Mouse (Mus musculus) heart, postnatal 10 days (tissue): ENCODE results near the gene Dennd1a. TPM values are rescaled to one million over a fixed set of nuclear protein-coding genes. Genes with fewer than 3 reads are reported as not detected.

ENCODE experiments used
- DNase-seq, 2 experiments: peaks; one replicate each; pipeline ENCODE4 v3.0.0; 2021
- intact Hi-C: fragments of 180-260 bp; cut with DNase I; formaldehyde crosslinking; loops from one replicate; pipeline ENCODE4 v1.15.1; 2025
- total RNA-seq, 2 experiments: library from RNA; stranded (reverse); gene quantifications; 2 replicates each; pipeline ENCODE4 v1.2.3; 2021

The Dennd1a gene
- total RNA-seq, 2 experiments from 2014 or later, result 27.3 to 29.0 TPM

DNA sequence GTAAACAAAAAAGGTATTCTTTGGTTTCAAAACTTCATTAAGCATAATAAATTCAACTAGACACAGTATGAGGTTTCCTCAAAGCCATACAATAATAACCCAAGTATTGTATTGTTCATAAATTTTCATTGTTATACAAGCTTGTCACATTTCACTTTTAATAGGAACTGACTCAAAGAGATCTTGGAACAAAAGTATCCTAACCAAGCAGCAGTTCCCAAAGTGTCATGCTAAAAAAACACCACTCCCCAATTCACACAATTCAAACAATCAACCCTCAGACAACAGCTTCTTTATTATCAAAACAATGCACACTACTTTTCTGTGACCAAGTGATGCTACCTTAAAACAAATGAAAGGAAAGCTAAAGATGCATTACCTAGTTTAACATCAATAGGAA, 111.9 kb downstream of the Dennd1a start:
- intact Hi-C loops, result no loop called here

GRCm38 (mm10) chr2:38168606-38169005, 118.6 kb downstream of the Dennd1a start:
- intact Hi-C loops, result no loop called here

More for the DNA sequence above, 111.9 kb downstream of the Dennd1a start:
- DNase-seq, result no peak

GRCm38 (mm10) chr2:38165966-38166365, 121.2 kb downstream of the Dennd1a start:
- no peak for DNase-seq
- intact Hi-C loops, result no loop called here

More at GRCm38 (mm10) chr2:38168606-38169005, 118.6 kb downstream of the Dennd1a start:
- DNase-seq, result no peak

DNA sequence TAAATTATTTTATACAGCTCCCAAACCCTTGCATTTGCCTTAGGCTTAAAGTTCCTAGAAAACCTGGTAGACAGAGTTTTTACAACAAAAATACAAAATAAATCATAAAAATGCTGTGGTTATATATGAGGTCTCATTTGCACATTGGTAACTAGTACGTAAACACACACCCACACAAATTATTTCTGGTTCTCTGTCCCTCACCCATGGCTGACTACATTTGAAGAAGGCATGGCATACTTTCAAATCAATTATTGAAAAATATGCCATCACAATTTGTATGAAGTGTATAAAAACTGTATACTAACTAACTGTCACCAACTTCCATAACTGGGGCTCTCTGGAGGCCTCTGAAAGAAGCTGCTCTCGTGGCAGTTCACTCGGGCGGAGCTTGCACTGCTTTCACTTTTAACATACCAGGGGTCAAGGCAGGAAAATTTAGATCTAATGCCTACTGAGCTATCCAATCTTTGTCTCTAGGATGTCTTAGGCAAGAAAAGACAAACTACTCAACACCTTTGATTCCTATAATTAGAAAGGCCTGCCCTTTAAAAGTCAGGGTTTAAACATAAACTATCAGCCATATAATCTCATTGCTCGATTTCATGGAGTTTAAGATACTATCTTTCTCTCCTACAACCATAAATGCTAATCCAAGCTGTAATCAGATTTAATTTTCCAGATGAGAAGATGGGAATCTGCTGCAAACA, 122.7 kb downstream of the Dennd1a start:
- intact Hi-C loops, result no loop called here
- peak; percentile 18 to 24 for DNase-seq

DNA sequence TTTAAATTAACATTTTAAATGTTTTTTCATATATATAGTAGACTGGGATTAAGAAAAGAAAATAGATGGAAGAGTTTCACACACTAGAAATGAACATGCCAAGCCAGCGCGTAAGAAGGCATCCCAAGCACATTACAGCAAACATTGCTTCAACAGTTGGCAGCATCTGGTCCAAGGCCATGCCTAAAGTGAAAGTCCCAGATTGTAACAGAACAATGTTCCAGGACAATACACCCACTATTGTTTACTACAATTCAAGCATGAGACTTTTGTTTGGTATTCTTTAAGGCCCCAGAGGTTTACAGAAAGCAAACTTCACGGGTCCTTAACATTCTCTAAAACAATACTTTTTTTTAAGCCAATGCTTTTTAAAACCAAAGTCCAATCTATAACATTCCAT, 124.7 kb downstream of the Dennd1a start:
- intact Hi-C loops, result no loop called here
- DNase-seq, result no peak

DNA sequence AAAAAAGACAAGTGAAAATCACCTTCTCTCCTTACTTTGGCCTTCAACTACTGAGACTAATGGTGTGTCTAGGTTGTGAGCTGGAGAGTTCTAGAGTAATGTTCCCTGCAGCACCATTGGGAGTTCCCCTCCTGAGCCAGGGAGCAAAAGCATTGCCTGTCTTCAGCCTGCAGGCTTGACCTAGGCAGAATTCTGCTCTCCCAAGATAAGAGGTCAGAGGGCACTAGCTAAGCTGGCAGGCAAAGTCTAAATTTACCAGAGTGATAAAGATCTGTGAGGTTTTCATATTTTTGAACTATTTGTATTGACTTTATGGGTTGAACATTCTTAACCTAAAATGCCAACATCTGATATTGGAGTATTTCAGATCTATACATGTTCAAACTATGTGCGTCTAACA, 125.7 kb downstream of the Dennd1a start:
- intact Hi-C loops, result no loop called here
- DNase-seq, result no peak

DNA sequence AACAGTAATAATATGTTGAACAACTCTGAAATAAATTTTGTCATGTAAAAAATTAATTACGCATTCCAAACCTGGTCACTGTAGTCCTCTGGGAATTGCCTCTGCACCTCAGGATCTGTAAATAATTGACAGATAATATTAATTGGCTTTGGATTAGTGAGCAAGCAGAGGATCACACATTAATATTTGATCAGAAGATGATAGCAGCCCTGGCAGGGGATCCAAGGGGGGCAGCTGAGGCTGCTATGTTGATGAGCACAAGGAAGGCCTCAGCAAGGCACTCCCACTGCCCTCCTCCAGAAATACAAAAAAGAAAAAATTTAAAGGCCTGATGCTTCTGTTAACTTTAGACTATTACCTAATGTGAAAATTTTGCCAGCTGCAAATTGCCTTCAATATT, 127.5 kb downstream of the Dennd1a start:
- DNase-seq, result no peak
- intact Hi-C loops, result no loop called here

DNA sequence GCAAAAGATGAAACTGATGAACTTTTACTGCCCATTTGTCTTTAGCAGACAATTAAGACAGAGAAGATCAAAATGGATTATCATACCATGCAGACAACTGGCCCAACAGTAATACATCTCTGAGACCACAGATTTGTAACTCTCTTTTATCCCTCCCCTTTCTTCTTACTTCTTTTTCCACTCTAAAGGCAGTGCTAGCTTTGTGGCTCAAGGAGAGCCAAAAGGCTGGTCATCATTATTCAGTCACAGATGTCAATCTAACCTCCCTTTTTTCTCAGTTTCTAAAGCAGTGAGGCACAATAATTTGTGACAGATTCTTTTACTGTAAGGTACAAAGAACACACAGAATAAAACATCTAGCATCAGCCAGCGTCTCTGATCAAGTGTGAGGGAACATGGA, 130.2 kb downstream of the Dennd1a start:
- intact Hi-C loops, result no loop called here
- no peak for DNase-seq

GRCm38 (mm10) chr2:38156001-38156400, 131.2 kb downstream of the Dennd1a start:
- no peak for DNase-seq
- intact Hi-C loops, result no loop called here

GRCm38 (mm10) chr2:38144831-38145230, 142.4 kb downstream of the Dennd1a start:
- DNase-seq, result no peak
- intact Hi-C loops, result no loop called here

DNA sequence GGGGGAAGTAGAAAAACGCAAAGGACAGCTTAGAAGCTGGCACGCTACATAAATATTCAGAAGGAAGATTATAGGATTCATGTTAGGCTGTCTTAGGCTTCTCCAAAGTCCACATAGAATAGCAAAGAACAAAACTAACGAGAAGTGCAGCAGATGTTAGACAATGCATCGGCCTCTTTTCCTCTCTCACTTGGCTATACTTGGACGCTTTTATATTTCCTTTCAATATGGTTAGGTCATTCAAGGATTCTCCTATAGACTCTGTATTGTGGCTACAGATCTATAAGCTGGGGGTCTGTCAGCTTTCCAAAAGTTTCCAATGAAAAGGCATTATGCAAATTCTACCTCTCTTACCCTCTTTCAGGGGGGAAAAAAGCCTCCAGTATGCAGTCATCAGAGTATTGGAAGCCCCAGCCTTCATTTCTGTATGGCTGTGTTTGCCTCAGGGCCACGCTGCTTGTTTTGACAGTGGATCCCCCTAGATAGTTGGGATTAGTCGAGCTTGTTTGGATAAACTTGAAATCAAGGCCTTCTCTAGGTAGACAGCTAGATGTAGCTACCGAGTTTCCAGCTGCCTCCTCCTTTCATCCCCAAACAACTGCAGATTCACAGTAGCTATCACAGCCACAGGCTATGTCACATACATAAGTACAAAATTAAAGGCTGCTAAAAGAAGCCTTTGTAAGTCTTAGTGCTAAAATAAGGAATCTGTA, 143.0 kb downstream of the Dennd1a start:
- no peak for DNase-seq
- intact Hi-C loops, result no loop called here

DNA sequence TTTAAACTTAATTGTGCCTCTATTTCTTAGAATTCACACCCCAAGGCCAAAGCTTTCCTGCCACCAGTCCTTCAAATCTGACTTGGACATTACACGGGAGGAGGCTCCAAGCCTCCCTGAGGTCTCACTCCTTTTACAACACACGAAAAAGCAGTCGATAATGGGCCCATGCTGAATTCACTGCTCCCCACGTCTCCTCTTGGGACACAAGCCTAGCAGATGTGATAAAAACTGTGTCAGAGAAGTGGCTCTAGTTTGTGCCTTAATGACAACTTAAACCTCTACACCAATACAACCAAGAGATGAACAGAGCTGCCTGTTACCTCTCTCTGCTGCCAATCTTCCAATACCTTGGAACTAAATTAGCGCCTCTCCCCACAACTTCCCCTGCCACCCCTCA, 144.3 kb downstream of the Dennd1a start:
- no peak for DNase-seq
- intact Hi-C loops, result no loop called here

DNA sequence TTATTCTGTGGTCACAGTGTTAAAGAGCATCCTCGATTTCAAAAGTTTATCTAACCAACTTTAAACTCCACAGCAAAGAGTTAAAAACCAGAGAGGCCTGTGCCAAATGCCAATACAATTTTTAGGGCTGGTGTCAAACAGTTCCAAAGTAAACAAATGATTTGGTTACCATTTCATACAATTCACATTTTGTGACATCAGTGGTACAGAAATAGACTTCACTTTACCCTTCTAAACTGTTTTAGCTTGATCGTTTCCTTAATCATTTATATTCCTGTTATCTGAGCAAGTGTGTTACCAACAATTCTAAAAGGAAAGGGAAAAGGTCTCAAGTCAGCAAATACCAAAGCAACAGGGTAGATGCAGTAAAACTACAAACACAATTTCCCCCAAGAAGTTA, 145.0 kb downstream of the Dennd1a start:
- intact Hi-C loops, result no loop called here
- DNase-seq, result no peak

DNA sequence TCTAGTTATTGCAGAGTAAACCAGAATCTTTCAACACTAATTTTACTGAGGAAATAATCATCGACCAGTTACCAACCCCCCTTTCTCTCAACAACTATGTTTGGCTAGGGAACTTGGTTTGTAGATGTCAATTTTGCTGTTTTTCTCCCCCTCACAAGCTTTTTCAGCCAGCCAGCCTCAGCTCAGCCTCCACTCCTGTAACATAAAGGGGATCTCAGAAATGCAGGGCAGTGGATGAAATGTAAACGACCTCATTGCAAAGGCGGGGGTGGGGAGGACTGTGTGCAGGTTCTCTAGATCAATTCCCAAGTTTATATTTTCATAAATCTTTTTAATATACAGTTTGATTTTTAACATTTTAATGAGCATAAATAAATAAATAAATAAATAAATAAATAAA, 147.7 kb downstream of the Dennd1a start:
- intact Hi-C loops, result no loop called here

DNA sequence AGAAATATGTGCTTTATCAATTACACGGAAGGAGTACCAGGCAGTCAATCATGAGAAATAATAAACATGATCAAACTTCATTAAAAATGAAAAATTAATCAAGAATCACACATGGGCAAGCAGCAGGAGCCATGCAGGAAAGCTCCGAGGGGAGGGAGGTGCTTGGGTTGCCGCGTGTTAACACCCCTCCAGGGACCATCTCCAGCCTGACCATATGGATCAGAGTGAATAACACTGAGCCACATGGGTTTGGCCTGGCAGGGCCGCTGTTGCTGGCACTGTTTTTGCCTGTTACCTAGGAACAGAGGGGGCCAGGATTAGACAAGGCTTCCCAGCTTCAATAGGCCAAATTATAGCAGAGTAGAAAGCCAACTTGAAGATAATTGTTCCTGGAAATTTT, 150.1 kb downstream of the Dennd1a start:
- intact Hi-C loops, result no loop called here
- peak in 1 of 2 experiments; percentile 41 for DNase-seq

More for the DNA sequence above, 147.7 kb downstream of the Dennd1a start:
- DNase-seq, result no peak

DNA sequence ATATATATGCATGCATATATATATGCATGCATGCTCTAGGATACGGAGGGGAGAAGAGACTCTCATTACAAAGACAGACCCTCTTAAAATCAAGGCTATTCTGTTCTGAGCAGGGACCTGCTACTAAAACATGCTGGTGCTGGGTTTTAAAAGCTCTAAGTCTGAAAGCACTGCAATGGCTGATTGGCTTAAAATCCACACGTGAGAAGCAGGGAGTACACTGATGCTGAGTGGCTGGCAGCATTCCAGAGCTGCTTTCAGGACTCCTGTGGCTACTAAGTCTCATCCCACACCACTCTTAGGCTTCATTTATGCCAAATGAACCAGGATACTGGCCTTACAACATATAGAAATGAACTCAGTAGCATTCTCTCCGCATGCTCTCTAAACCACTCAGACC, 151.8 kb downstream of the Dennd1a start:
- no peak for DNase-seq
- intact Hi-C loops, result no loop called here

DNA sequence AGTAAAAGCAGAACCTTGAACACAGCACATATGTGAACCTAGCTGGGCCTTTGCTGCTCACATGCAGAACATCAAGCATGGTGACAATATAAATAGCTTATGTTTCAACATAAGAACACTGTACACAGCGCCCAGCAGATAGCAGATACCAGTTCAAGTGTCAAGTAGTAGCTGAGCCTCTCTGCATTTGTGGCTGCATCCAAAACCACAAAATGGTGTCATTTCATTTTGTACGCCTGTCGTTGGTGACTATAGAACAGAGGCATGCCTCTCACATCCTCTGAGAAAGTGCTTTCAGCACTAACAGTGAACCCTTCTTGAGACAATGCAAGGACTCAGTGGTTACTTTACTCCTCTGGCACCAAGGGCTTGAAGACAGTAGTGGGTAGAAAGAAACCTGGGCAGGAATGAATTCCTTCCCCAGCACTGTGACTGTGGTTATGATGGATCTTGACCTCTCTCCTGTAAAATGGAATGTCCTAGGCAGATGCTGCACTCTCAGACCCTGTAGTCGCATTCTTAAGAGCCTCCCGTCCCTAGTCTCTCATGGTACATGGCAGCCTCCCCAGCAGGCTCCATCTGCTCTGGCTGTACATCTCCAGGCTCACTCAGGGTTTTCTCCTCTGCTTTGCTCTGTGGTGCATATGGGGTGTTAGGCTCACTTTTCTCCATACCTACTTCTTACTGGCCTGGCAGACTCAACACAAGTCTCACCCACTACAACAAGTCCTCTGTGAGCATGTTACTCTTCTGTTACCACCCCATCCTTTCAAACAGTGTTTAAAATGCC, 154.0 kb downstream of the Dennd1a start:
- intact Hi-C loops, result no loop called here
- DNase-seq, result no peak

GRCm38 (mm10) chr2:38132233-38132822, 154.9 kb downstream of the Dennd1a start:
- intact Hi-C loops, result no loop called here
- DNase-seq, result no peak

GRCm38 (mm10) chr2:38131538-38131937, 155.7 kb downstream of the Dennd1a start:
- intact Hi-C loops, result no loop called here
- DNase-seq, result no peak

- no peak for DNase-seq
- intact Hi-C loops, result no loop called here
These were observed 157.0 kb downstream of the Dennd1a start for GRCm38 (mm10) chr2:38129961-38130802.
